Mouse (Mus musculus) intestine, embryonic 15.5 days (tissue): Measurements from ENCODE around the gene Sox5. TPM values are rescaled to one million over a fixed set of nuclear protein-coding genes. Genes with fewer than 3 reads are reported as not detected.

ENCODE experiments used
- ATAC-seq: fragments of 200-750 bp; cut with Nextera tagmentation; 2 replicates; pipeline ENCODE4 v1.8.0; 2017; ENCODE audit warnings: moderate TSS enrichment, moderate library complexity
- H3K27ac ChIP-seq: fragments of 300-500 bp; sonication (generic); 2 replicates; pipeline ENCODE4 v1.5.1; 2015; ENCODE audit warnings: mild to moderate bottlenecking, inconsistent platforms
- H3K27me3 ChIP-seq: fragments of 300-500 bp; sonication (generic); replicated peaks from 2 replicates; pipeline ENCODE4 v1.6.1; 2015; ENCODE audit warnings: inconsistent platforms
- H3K36me3 ChIP-seq: fragments of 300-500 bp; sonication (generic); 2 replicates; pipeline ENCODE4 v1.6.1; 2015; ENCODE audit warnings: inconsistent platforms
- H3K4me1 ChIP-seq: fragments of 300-500 bp; sonication (generic); replicated peaks from 2 replicates; pipeline ENCODE4 v1.6.1; 2015; ENCODE audit warnings: inconsistent platforms
- H3K4me2 ChIP-seq: fragments of 300-500 bp; sonication (generic); replicated peaks from 2 replicates; pipeline ENCODE4 v1.6.1; 2015; ENCODE audit warnings: mild to moderate bottlenecking, inconsistent platforms
- H3K4me3 ChIP-seq: fragments of 300-500 bp; sonication (generic); replicated peaks from 2 replicates; pipeline ENCODE4 v1.5.1; 2015; ENCODE audit warnings: inconsistent platforms
- H3K9ac ChIP-seq: fragments of 300-500 bp; sonication (generic); 2 replicates; pipeline ENCODE4 v1.6.1; 2015; ENCODE audit warnings: inconsistent platforms
- H3K9me3 ChIP-seq: fragments of 300-500 bp; sonication (generic); 2 replicates; pipeline ENCODE4 v1.6.1; 2016; ENCODE audit warnings: inconsistent platforms
- WGBS: fragments of 180-500 bp; shearing (Covaris S2); methylation state at CpG from one replicate; pipeline ENCODE4 v1.1.7; 2015; 5-methylcytosine and 5-hydroxymethylcytosine counted together
- polyA plus RNA-seq: library from polyadenylated mRNA; unstranded; fragments of >200 nt; fragmentation: Nextera tagmentation; extraction: Ambion mirVana; gene quantifications from 2 replicates; pipeline ENCODE4 v1.2.1, GENCODE M21; 2015

The Sox5 gene
- polyA plus RNA-seq, 1 experiment from 2014 or later: 12.9 TPM

- Histone ChIP-seq H3K27ac (no peak overlapping the region), H3K4me2 (no peak overlapping the region), H3K27me3 (no peaks in the 10 kb centered on the region), H3K9me3 (no peaks in the 10 kb centered on the region), H3K4me3 (no peak overlapping the region), H3K4me1 (no peaks in the 10 kb centered on the region), H3K36me3 (no peaks in the 10 kb centered on the region), H3K9ac (no peak overlapping the region)
- no peak for ATAC-seq
- 82% methylated on average over 3 of the region's 3 CpGs for WGBS
Observed at GRCm38 (mm10) chr6:144010995-144011394, 770.8 kb downstream of the Sox5 start.

- H3K27ac ChIP-seq: no peak overlapping the region
- H3K4me3 ChIP-seq: no peak overlapping the region
- ATAC-seq: no peak
- no peaks in the 10 kb centered on the region for H3K4me1 ChIP-seq
- H3K9me3 ChIP-seq: no peaks in the 10 kb centered on the region
- no peak overlapping the region for H3K4me2 ChIP-seq
- H3K9ac ChIP-seq: no peak overlapping the region
- no peaks in the 10 kb centered on the region for H3K36me3 ChIP-seq
- H3K27me3 ChIP-seq: no peaks in the 10 kb centered on the region
Observed at GRCm38 (mm10) chr6:144010285-144010684, 771.5 kb downstream of the Sox5 start.

DNA sequence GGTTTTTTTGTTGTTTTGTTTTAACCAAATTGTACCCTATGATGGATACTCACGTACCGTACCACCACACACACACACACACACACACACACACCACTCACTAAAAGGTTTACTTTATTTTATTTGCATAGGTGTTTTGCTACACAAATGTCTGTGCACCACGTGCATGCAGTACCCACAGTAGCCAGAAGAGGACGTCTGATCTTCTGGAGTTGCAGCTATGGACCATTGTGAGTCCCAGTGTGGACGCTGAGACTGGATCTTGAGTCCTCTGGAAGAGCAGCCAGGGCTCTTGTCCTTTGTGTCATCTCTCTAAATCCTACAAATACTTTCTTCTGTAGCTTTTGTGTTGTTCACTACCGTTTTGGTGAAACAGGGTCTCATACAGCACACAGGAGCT is 776.6 kb downstream of the Sox5 start:
- H3K9ac ChIP-seq: no peak overlapping the region
- no peak overlapping the region for H3K4me2 ChIP-seq
- no peaks in the 10 kb centered on the region for H3K27me3 ChIP-seq
- ATAC-seq: no peak
- H3K4me3 ChIP-seq: no peak overlapping the region
- no peaks in the 10 kb centered on the region for H3K36me3 ChIP-seq
- no peak overlapping the region for H3K27ac ChIP-seq
- no peaks in the 10 kb centered on the region for H3K4me1 ChIP-seq
- no peaks in the 10 kb centered on the region for H3K9me3 ChIP-seq
- 93% methylated on average over 6 of the region's 6 CpGs for WGBS

DNA sequence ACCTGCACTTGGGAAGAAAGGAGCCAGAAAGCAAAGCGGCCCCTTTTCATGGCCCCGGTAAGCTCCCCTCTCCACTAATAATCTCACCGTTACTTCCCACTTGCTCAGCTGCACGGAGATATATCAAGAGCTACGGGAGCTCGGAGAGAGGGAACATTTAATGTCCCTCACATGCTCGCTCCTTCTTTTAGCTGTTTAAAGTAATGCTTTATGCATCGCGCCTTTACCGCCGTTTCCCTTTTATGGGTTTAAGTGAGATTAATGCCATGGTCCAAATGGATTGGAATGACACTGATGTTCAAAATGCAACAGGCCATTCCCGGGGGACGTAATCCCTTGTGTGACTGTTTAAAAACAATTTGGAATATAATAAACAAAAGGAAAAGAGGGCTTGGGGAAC is 783.6 kb downstream of the Sox5 start:
- 66% methylated on average over 13 of the region's 13 CpGs for WGBS
- Histone ChIP-seq H3K4me3 (no peak overlapping the region), H3K4me2 (no peak overlapping the region), H3K27ac (no peak overlapping the region), H3K27me3 (no peaks in the 10 kb centered on the region), H3K9ac (no peak overlapping the region), H3K9me3 (no peaks in the 10 kb centered on the region), H3K36me3 (no peaks in the 10 kb centered on the region), H3K4me1 (no peaks in the 10 kb centered on the region)
- ATAC-seq: no peak

DNA sequence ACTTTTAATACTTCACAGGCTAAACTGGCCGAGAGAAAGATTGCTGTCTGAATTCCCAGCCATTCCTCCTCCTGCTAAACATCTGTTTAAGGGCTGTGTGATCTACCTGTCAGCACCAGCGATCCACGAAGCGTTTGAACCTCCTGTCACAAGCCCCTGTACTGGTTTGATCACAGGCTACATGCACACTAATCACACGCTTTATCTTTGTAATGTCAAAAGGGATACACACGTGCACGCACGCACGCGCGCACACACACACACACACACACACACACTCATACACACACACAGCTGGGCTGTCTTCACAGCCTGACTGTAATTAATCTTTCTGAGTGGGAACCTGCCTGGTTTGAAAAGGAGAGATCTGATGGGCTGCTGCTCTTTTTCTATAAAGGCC is 784.2 kb downstream of the Sox5 start:
- H3K9ac ChIP-seq: no peak overlapping the region
- H3K9me3 ChIP-seq: no peaks in the 10 kb centered on the region
- H3K4me1 ChIP-seq: no peaks in the 10 kb centered on the region
- no peak overlapping the region for H3K27ac ChIP-seq
- H3K4me2 ChIP-seq: no peak overlapping the region
- H3K36me3 ChIP-seq: no peaks in the 10 kb centered on the region
- WGBS: 76% methylated on average over 11 of the region's 11 CpGs
- ATAC-seq: no peak
- no peak overlapping the region for H3K4me3 ChIP-seq
- no peaks in the 10 kb centered on the region for H3K27me3 ChIP-seq

GRCm38 (mm10) chr6:143995046-143995445 is 786.7 kb downstream of the Sox5 start:
- ATAC-seq: no peak

GRCm38 (mm10) chr6:143987548-143987947 is 794.2 kb downstream of the Sox5 start:
- H3K4me3 ChIP-seq: no peak overlapping the region
- H3K36me3 ChIP-seq: no peaks in the 10 kb centered on the region
- no peaks in the 10 kb centered on the region for H3K9me3 ChIP-seq
- no peak overlapping the region for H3K9ac ChIP-seq
- no peak for ATAC-seq
- no peaks in the 10 kb centered on the region for H3K27me3 ChIP-seq
- no peaks in the 10 kb centered on the region for H3K4me1 ChIP-seq
- no peak overlapping the region for H3K4me2 ChIP-seq
- H3K27ac ChIP-seq: no peak overlapping the region

More at GRCm38 (mm10) chr6:143995046-143995445, 786.7 kb downstream of the Sox5 start:
- H3K4me1 ChIP-seq: no peaks in the 10 kb centered on the region
- H3K4me3 ChIP-seq: no peak overlapping the region
- H3K27ac ChIP-seq: no peak overlapping the region
- H3K9me3 ChIP-seq: no peaks in the 10 kb centered on the region
- H3K27me3 ChIP-seq: no peaks in the 10 kb centered on the region
- H3K4me2 ChIP-seq: no peak overlapping the region
- 73% methylated on average over 4 of the region's 4 CpGs for WGBS
- H3K9ac ChIP-seq: no peak overlapping the region
- no peaks in the 10 kb centered on the region for H3K36me3 ChIP-seq

- no peak overlapping the region for H3K4me2 ChIP-seq
- no peak for ATAC-seq
- 95% methylated on average over 8 of the region's 8 CpGs for WGBS
- H3K27ac ChIP-seq: no peak overlapping the region
- no peak overlapping the region for H3K9ac ChIP-seq
- H3K27me3 ChIP-seq: no peaks in the 10 kb centered on the region
- H3K9me3 ChIP-seq: no peaks in the 10 kb centered on the region
- no peaks in the 10 kb centered on the region for H3K36me3 ChIP-seq
- H3K4me1 ChIP-seq: no peaks in the 10 kb centered on the region
- no peak overlapping the region for H3K4me3 ChIP-seq
Observed at GRCm38 (mm10) chr6:143980131-143980530, 801.6 kb downstream of the Sox5 start.

- no peaks in the 10 kb centered on the region for H3K9me3 ChIP-seq
- ATAC-seq: no peak
- H3K4me1 ChIP-seq: no peaks in the 10 kb centered on the region
- H3K4me3 ChIP-seq: no peak overlapping the region
- WGBS: 78% methylated on average over 9 of the region's 9 CpGs
- no peaks in the 10 kb centered on the region for H3K36me3 ChIP-seq
- H3K9ac ChIP-seq: no peak overlapping the region
- H3K4me2 ChIP-seq: no peak overlapping the region
- H3K27ac ChIP-seq: no peak overlapping the region
- H3K27me3 ChIP-seq: no peaks in the 10 kb centered on the region
Observed at GRCm38 (mm10) chr6:143967724-143968400, 813.9 kb downstream of the Sox5 start.

DNA sequence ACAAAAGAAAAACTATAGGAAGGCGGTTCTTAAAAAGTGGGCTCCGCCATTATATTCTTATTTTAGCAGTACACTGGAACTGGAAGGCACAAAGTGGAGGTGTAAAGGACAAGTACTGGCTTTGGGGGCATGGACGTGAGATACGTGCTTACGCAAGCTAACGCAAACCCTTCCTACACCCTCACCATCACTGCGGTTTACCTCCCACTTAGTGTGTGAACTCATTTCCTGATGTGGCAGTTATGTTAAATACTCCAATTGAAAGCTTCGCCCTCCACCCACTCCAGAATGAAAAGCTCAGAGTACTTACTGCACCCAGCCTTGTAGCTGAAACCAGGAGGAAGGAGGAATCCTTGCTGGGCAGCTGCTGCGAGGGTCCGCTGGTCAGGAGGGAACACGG is 821.3 kb downstream of the Sox5 start:
- no peak for ATAC-seq
- Histone ChIP-seq H3K36me3 (no peaks in the 10 kb centered on the region), H3K9me3 (no peaks in the 10 kb centered on the region), H3K4me2 (no peak overlapping the region), H3K4me3 (no peak overlapping the region), H3K9ac (no peak overlapping the region), H3K27ac (no peak overlapping the region), H3K27me3 (no peaks in the 10 kb centered on the region), H3K4me1 (no peaks in the 10 kb centered on the region)
- 94% methylated on average over 11 of the region's 11 CpGs for WGBS

DNA sequence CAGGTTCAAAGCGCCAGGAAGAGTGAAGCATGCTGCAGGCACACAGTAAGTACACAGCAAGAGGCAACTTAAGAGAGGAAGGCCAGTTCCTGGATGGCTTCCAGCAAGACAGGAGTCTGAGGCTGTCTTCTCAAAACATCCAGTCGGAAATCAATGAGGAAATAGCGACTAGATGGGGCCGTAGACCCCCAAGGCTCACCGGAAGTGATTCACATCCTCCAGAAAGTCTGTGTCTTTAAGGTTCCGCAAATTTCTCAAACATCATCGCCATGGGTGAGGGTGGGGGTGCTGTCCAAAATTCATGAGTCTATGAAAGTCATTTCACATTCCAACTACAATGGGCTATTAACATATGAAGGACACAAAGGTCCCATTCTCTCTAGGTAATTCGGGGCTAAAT is 821.7 kb downstream of the Sox5 start:
- H3K4me3 ChIP-seq: no peak overlapping the region
- no peaks in the 10 kb centered on the region for H3K36me3 ChIP-seq
- H3K9ac ChIP-seq: no peak overlapping the region
- H3K4me1 ChIP-seq: no peaks in the 10 kb centered on the region
- 89% methylated on average over 8 of the region's 8 CpGs for WGBS
- no peaks in the 10 kb centered on the region for H3K9me3 ChIP-seq
- no peak for ATAC-seq
- H3K4me2 ChIP-seq: no peak overlapping the region
- no peak overlapping the region for H3K27ac ChIP-seq
- no peaks in the 10 kb centered on the region for H3K27me3 ChIP-seq

GRCm38 (mm10) chr6:143958372-143958771 is 823.4 kb downstream of the Sox5 start:
- no peaks in the 10 kb centered on the region for H3K9me3 ChIP-seq
- H3K27ac ChIP-seq: no peak overlapping the region
- no peaks in the 10 kb centered on the region for H3K36me3 ChIP-seq
- H3K9ac ChIP-seq: no peak overlapping the region
- no peak for ATAC-seq
- no peaks in the 10 kb centered on the region for H3K4me1 ChIP-seq
- WGBS: 79% methylated on average over 7 of the region's 7 CpGs
- no peaks in the 10 kb centered on the region for H3K27me3 ChIP-seq
- H3K4me3 ChIP-seq: no peak overlapping the region
- no peak overlapping the region for H3K4me2 ChIP-seq

- WGBS: 83% methylated on average over 5 of the region's 5 CpGs
- no peak for ATAC-seq
Observed at GRCm38 (mm10) chr6:143957063-143957462, 824.7 kb downstream of the Sox5 start.

More at GRCm38 (mm10) chr6:143957063-143957462, 824.7 kb downstream of the Sox5 start:
- H3K27ac ChIP-seq: no peak overlapping the region
- H3K4me2 ChIP-seq: no peak overlapping the region
- H3K9me3 ChIP-seq: no peaks in the 10 kb centered on the region
- H3K36me3 ChIP-seq: no peaks in the 10 kb centered on the region
- H3K4me1 ChIP-seq: no peaks in the 10 kb centered on the region
- no peaks in the 10 kb centered on the region for H3K27me3 ChIP-seq
- H3K4me3 ChIP-seq: no peak overlapping the region
- no peak overlapping the region for H3K9ac ChIP-seq
